Comparison of ENCODE assay signal across 35 mouse cellular contexts in the genomic region with DNA sequence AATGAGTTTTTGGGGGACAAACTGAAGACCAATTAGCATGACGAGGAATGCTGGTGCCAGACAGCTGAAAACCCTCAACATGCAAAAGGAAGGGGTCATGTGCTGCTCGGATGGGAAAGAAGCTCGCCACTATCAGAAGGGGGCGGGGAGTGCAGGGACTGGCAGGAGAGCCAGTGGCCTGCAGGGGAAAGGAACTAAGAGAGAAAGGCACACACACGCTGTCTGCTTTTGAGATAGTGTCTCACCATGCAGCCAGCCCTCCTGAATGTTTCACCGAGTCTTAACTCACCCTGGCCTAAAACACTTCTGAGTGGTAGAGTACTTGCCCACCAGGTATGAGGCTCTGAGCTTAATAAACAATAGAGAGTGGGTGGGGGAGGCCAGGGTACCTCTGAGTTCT. TPM values are rescaled to one million over a fixed set of nuclear protein-coding genes. Genes with fewer than 3 reads are reported as not detected.
"Had no signal": no experiment of that assay in that cellular context is flagged by ENCODE, and none has a peak within 500 bp of the region (broad histone marks: within the 10 kb centered on the region; RNA-seq: fewer than 3 reads in every experiment).

No protein-coding gene starts in this region.

- H3K27me3 ChIP-seq: embryonic facial prominence, embryonic 12.5 days; embryonic facial prominence, embryonic 13.5 days; embryonic facial prominence, embryonic 15.5 days; forebrain, embryonic 12.5 days; forebrain, embryonic 15.5 days had no signal

- DNase-seq: cerebellum, adult 2 months; cerebellum, adult 8-10 months; cerebellum, adult 9-10 months; cerebellum, adult 9-11 months; cerebellum, postnatal 10 days; cerebellum, postnatal 14 days; cerebellum, postnatal 25 days; cerebellum, postnatal 36 days; embryo, embryonic 11 days; gastrocnemius, adult 2 months; gastrocnemius, postnatal 10 days; gastrocnemius, postnatal 14 days; gastrocnemius, postnatal 25 days; gastrocnemius, postnatal 36 days; heart, adult 11 months; heart, adult 18-20 months; heart, adult 2 months had no signal

- H3K9me3 ChIP-seq: embryonic facial prominence, embryonic 10.5 days; embryonic facial prominence, embryonic 12.5 days; embryonic facial prominence, embryonic 13.5 days; embryonic facial prominence, embryonic 15.5 days; forebrain, embryonic 10.5 days; forebrain, embryonic 12.5 days; forebrain, embryonic 15.5 days had no signal

- ATAC-seq: forebrain, embryonic 14.5 days; forebrain, embryonic 15.5 days; forebrain, embryonic 16.5 days had no signal

- H3K4me3 ChIP-seq: embryonic facial prominence, embryonic 10.5 days; embryonic facial prominence, embryonic 12.5 days; embryonic facial prominence, embryonic 13.5 days; embryonic facial prominence, embryonic 15.5 days; erythroblast, embryonic 14.5 days; forebrain, embryonic 10.5 days; forebrain, embryonic 12.5 days; forebrain, embryonic 15.5 days; gastrocnemius, adult 2 months; heart, adult 2 months had no signal

- H3K4me2 ChIP-seq: embryonic facial prominence, embryonic 12.5 days; embryonic facial prominence, embryonic 13.5 days; embryonic facial prominence, embryonic 15.5 days; forebrain, embryonic 12.5 days; forebrain, embryonic 15.5 days had no signal

- H3K4me1 ChIP-seq: embryonic facial prominence, embryonic 10.5 days; embryonic facial prominence, embryonic 12.5 days; embryonic facial prominence, embryonic 13.5 days; embryonic facial prominence, embryonic 15.5 days; forebrain, embryonic 10.5 days; forebrain, embryonic 12.5 days had no signal

- H3K27ac ChIP-seq: embryonic facial prominence, embryonic 10.5 days; embryonic facial prominence, embryonic 12.5 days; embryonic facial prominence, embryonic 13.5 days; embryonic facial prominence, embryonic 15.5 days; forebrain, embryonic 10.5 days; forebrain, embryonic 12.5 days; forebrain, embryonic 15.5 days; gastrocnemius, adult 2 months; heart, adult 2 months had no signal

- H3K9ac ChIP-seq: embryonic facial prominence, embryonic 12.5 days; embryonic facial prominence, embryonic 13.5 days; embryonic facial prominence, embryonic 15.5 days; forebrain, embryonic 12.5 days; forebrain, embryonic 15.5 days had no signal

RNA-seq across cellular contexts. Expression of gene 1700001P01Rik, which starts 16.8 kb away (rescaled TPM):
- total RNA-seq: common myeloid progenitor, adult 5-6 weeks; gastrocnemius, adult 18-20 months; gastrocnemius, adult 8-10 months; gastrocnemius, postnatal 10 days; gastrocnemius, postnatal 14 days; gastrocnemius, postnatal 25 days; gastrocnemius, postnatal 36 days; gastrocnemius, postnatal 4 days; granulocyte monocyte progenitor cell, adult 5-6 weeks; heart, adult 18-20 months; heart, adult 2 months; heart, adult 8-10 months had no signal
- polyA plus RNA-seq: embryonic facial prominence, embryonic 11.5 days; embryonic facial prominence, embryonic 12.5 days; embryonic facial prominence, embryonic 14.5 days; erythroblast, embryonic 14.5 days had no signal
